Mouse (Mus musculus) pancreas, adult 10 weeks (tissue): ENCODE measurements around the gene Tuft1. TPM values are rescaled to one million over a fixed set of nuclear protein-coding genes. Genes with fewer than 3 reads are reported as not detected.

Experiments
- polyA plus RNA-seq: library from polyadenylated mRNA; stranded (reverse); fragments of 350-450 nt; fragmentation: Illumina TruSeq; extraction: RNeasy Lipid Tissue Mini Kit (QIAGEN cat#74804); gene quantifications from one replicate; pipeline ENCODE4 v1.2.3, GENCODE M21; 2015; ENCODE audit warnings: low read depth, low replicate concordance; ENCODE audit not compliant: insufficient read depth

Tuft1 gene
- polyA plus RNA-seq: 3.9 TPM

DNA sequence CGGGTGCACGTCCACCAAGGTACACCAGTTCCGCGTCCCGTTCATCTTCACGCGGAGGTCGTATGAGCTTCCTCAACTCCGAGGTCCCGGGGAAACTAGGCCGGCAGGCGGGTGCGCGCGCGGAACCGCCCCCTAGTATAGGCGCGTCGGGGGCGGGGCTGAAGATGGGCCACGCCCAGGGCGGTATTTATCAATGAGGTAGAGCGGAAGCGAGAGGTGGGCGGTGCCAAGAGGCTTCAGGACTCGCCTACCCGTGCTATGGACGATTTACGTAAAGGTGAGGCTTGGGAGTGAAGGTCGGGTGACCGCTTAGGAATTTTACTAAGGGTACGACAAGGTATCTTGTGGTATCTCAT, at the start of gene Tuft1:
TSS of gene Tuft1 (minus strand) at position 133 of the 356 bp plus-strand sequence.

DNA sequence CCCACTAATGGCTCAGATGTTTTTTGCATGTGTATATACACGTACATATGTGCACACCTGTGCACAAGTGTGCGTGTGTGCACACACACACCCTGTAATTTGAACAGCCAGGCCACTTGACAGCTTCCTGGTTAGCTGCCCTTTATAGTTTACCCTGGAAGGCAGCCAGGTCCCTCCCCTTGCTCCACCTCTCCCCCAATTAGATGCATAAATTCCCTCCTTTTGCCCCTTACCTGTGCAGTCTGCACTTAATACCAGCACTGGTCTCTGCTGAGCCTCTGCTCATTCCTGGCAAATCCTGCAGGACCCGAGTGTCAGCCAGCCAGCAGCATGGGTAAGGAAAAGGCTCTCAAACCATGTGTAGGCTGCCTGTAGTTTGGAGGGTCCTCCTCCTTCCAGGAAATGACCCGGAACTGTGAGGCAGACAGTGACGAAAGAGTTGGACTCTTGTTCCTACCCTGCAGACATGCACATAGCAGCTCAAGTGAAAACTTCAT, 34.7 kb upstream of the Tuft1 start, which contains the start of gene Selenbp2:
TSS of gene Selenbp2 (plus strand) at position 228 of the 497 bp plus-strand sequence.

GRCm38 (mm10) chr3:94642495-94643162, 16.0 kb downstream of the Tuft1 start, which contains the start of gene Gm10972:
Gm10972 (plus strand) TSS chr3:94643112.

GRCm38 (mm10) chr3:94582456-94582891, 76.2 kb downstream of the Tuft1 start, which contains the start of gene Snx27:
Snx27 (minus strand) TSS chr3:94582716.

Other genes starting within 250 kb of the Tuft1 start
- 1.6 TPM for gene Tdrkh, start 245.6 kb downstream of the Tuft1 start, polyA plus RNA-seq
- 8.4 TPM for gene Mrpl9, start 215.6 kb downstream of the Tuft1 start, polyA plus RNA-seq
- gene Oaz3, start 215.0 kb downstream of the Tuft1 start, polyA plus RNA-seq: not detected
- 16.1 TPM for gene Celf3, start 180.6 kb downstream of the Tuft1 start, polyA plus RNA-seq
- not detected for gene Riiad1, start 178.5 kb downstream of the Tuft1 start, polyA plus RNA-seq
- 4.2 TPM for gene Snx27, start 76.2 kb downstream of the Tuft1 start, polyA plus RNA-seq
- not detected for gene Gm10972, start 15.8 kb downstream of the Tuft1 start, polyA plus RNA-seq
- gene Selenbp2, start 34.7 kb upstream of the Tuft1 start, polyA plus RNA-seq: 0.61 TPM
- 9.0 TPM for gene Cgn, start 127.6 kb upstream of the Tuft1 start, polyA plus RNA-seq
- 6.3 TPM for gene Pogz, start 178.7 kb upstream of the Tuft1 start, polyA plus RNA-seq
- 53.6 TPM for gene Psmb4, start 228.1 kb upstream of the Tuft1 start, polyA plus RNA-seq